Mouse (Mus musculus): Measurements from ENCODE around the gene Mien1. TPM values are rescaled to one million over a fixed set of nuclear protein-coding genes. Genes with fewer than 3 reads are reported as not detected.

Mien1 gene
- polyA plus RNA-seq, 1 experiment from 2014 or later = 76.0 TPM

DNA sequence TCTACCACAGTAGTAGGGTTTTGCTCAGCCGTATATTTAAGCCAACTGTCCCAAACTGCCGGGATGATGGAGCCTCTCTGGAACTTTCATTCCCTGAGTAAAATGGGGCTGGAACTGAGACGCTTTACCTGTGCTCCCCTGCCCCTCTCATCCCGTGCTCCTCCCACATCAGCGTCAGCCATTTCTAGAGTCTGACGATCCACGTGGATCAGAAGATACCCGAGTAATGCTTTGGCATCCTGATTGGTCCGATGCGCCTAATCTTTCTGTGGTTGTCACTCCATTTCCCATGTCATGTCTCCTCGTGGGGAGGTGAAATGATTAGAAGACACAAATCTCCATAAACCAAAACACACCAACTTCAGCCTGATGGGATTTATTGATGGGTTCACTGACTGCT, 36.2 kb upstream of the Mien1 start:
- H3K9ac ChIP-seq = no peak overlapping the region
- ATAC-seq (ENCODE audit: low FRiP score, low read depth) = no peak
- H3K4me2 ChIP-seq (replicated peaks) = no peak overlapping the region
- WGBS = 88% methylated on average over 11 of the region's 11 CpGs
- no peaks in the 10 kb centered on the region for H3K36me3 ChIP-seq
- H3K4me1 ChIP-seq = peaks cover 4% of the 10 kb centered on the region; the same call in 1 of the 2 replicates
- H3K27ac ChIP-seq = no peak overlapping the region
- H3K9me3 ChIP-seq = no peaks in the 10 kb centered on the region
- H3K27me3 ChIP-seq = peaks cover 3% of the 10 kb centered on the region; the same call in 1 of the 2 replicates
- no peak overlapping the region for H3K4me3 ChIP-seq

DNA sequence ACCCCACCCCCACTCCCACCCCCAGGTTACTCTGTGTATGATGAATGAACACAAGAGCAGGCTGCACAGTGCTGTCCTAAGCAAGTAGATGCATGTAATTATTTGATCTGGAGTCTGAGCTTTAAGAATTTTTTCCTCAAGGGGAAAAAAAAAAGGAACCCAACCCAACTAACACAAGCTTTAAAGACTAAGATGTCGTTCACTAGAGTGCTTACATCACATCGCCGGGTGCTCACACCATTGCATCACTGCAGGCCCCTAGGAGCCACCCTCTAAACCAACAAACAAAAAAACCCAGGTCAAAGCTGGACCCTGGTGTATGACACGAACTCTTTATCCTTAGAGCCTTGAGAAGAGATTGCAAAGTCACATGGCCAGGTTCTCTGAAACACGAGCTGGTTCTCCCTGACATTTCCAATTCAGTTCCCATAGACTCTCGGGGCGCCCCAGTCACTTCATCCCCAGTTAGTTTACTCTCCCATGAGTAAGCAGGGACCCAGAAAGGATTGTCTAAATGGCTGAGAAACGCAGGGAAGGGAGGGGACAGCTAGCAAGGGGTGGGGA, 35.2 kb upstream of the Mien1 start:
- Histone ChIP-seq H3K36me3 (no peaks in the 10 kb centered on the region), H3K9ac (no peak overlapping the region), H3K27ac (no peak overlapping the region), H3K4me3 (no peak overlapping the region), H3K4me2 (replicated peaks) (no peak overlapping the region), H3K4me1 (no peaks in the 10 kb centered on the region), H3K27me3 (peaks cover 3% of the 10 kb centered on the region; the same call in 1 of the 2 replicates), H3K9me3 (no peaks in the 10 kb centered on the region)
- no peak for ATAC-seq (ENCODE audit: low FRiP score, low read depth)
- 59% methylated on average over 8 of the region's 8 CpGs for WGBS

DNA sequence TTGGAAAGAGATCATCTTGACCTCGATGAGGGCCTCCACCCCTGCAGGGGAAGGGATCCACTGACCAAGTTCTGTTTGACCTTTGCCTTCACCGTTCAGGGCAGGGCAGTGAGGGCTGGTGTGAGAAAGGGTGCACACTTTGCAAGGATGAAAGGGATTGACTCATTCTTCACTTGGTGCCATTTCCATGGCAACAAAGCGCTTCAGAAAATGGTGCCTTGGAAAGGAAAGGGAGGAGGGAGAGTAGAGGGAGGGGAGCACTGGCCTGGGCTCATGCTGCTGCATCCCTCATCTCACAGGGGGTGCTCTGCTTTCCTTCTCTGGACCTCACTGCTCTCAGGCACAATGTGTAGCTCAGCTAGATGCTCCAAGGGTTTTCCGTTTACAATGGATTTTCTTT, 33.9 kb upstream of the Mien1 start:
- no peaks in the 10 kb centered on the region for H3K4me1 ChIP-seq
- no peaks in the 10 kb centered on the region for H3K9me3 ChIP-seq
- H3K9ac ChIP-seq = no peak overlapping the region
- H3K4me2 ChIP-seq (replicated peaks) = no peak overlapping the region
- H3K36me3 ChIP-seq = no peaks in the 10 kb centered on the region
- H3K27me3 ChIP-seq = peaks cover 6% of the 10 kb centered on the region; the same call in 1 of the 2 replicates
- 56% methylated on average over 4 of the region's 4 CpGs for WGBS
- ATAC-seq (ENCODE audit: low FRiP score, low read depth) = no peak
- no peak overlapping the region for H3K4me3 ChIP-seq
- no peak overlapping the region for H3K27ac ChIP-seq

DNA sequence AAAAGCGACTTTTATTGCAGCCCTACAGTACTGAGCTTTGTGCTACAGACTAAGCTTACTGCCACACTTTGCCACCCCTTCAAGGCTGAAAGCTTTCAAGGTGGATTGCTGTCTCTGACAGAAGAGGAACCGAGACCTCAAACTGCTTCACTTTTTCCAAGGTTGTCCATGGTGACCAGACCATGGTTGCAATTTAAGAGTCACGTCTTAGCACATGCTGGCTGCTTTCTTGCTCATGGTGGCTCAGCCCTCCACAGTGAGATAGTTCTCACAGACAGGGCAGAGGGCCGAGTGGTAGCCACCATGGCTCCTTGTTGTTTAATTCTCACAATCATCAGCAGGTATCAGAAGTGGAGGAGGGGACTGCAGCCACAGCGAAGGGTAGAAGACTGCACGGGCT, 32.0 kb upstream of the Mien1 start:
- no peak for ATAC-seq (ENCODE audit: low FRiP score, low read depth)
- no peak overlapping the region for H3K4me3 ChIP-seq
- peaks cover 6% of the 10 kb centered on the region; the same call in 1 of the 2 replicates for H3K27me3 ChIP-seq
- no peak overlapping the region for H3K9ac ChIP-seq
- H3K27ac ChIP-seq = no peak overlapping the region
- WGBS = 73% methylated on average over 6 of the region's 6 CpGs
- H3K4me2 ChIP-seq (replicated peaks) = no peak overlapping the region
- H3K36me3 ChIP-seq = no peaks in the 10 kb centered on the region
- H3K9me3 ChIP-seq = no peaks in the 10 kb centered on the region
- H3K4me1 ChIP-seq = no peaks in the 10 kb centered on the region

GRCm38 (mm10) chr11:98469761-98470714, 31.2 kb upstream of the Mien1 start:
- Histone ChIP-seq H3K27me3 (peaks cover 8% of the 10 kb centered on the region; the same call in 1 of the 2 replicates), H3K36me3 (no peaks in the 10 kb centered on the region), H3K4me1 (no peaks in the 10 kb centered on the region), H3K9me3 (no peaks in the 10 kb centered on the region), H3K27ac (no peak overlapping the region), H3K9ac (no peak overlapping the region), H3K4me3 (no peak overlapping the region), H3K4me2 (replicated peaks) (no peak overlapping the region)
- WGBS = 68% methylated on average over 22 of the region's 22 CpGs
- no peak for ATAC-seq (ENCODE audit: low FRiP score, low read depth)

DNA sequence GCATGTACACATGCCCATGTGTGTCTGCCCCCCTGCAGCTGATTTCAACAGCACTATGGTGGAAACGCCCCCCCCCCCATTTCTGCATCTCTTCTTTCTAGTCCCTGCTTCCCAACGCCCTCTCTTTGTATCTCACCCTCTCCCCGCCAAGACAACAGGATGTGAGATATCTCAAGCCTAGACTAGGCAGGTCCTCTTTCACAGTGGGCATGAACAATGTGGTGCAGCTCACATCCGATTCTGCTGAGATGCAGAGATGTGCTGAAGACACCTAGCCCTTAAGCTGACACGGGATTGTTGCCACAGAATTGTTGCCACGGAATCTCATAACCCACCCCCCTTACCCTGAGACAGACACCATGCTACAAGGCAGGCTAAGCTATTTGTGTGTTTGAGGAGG, 25.7 kb upstream of the Mien1 start:
- no peak for ATAC-seq (ENCODE audit: low FRiP score, low read depth)
- Histone ChIP-seq H3K27me3 (peaks cover 32% of the 10 kb centered on the region), H3K9ac (no peak overlapping the region), H3K4me2 (replicated peaks) (no peak overlapping the region), H3K4me3 (no peak overlapping the region), H3K27ac (no peak overlapping the region), H3K4me1 (no peaks in the 10 kb centered on the region), H3K36me3 (no peaks in the 10 kb centered on the region), H3K9me3 (no peaks in the 10 kb centered on the region)
- 76% methylated on average over 6 of the region's 6 CpGs for WGBS

DNA sequence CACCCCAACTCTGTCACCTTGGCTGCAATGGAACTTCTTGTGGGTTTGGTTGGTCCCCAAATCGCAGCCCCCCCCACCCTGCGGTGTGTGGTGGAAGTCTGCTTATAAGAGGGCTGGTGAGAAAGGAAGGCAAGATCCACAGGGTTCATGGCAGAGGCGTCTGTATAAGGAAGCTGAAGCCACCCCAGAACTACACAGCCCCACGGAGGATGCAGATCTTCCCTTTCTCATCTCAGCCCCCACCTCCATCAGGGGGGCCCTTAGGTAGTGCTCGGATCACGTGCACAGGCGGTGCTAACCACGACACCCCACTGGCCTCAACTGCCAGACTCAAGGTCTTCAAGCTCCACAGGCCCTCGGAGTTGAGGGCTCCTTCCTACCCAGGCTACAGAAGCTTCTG, 25.1 kb upstream of the Mien1 start:
- H3K27me3 ChIP-seq = peaks cover 38% of the 10 kb centered on the region
- H3K4me2 ChIP-seq (replicated peaks) = no peak overlapping the region
- no peaks in the 10 kb centered on the region for H3K9me3 ChIP-seq
- no peak overlapping the region for H3K9ac ChIP-seq
- 80% methylated on average over 9 of the region's 9 CpGs for WGBS
- no peak overlapping the region for H3K4me3 ChIP-seq
- peaks cover 4% of the 10 kb centered on the region for H3K4me1 ChIP-seq
- H3K27ac ChIP-seq = no peak overlapping the region
- no peak for ATAC-seq (ENCODE audit: low FRiP score, low read depth)
- H3K36me3 ChIP-seq = no peaks in the 10 kb centered on the region

GRCm38 (mm10) chr11:98462255-98462654, 23.5 kb upstream of the Mien1 start:
- Histone ChIP-seq H3K4me2 (replicated peaks) (no peak overlapping the region), H3K27ac (no peak overlapping the region), H3K4me3 (no peak overlapping the region), H3K27me3 (peaks cover 45% of the 10 kb centered on the region), H3K9me3 (no peaks in the 10 kb centered on the region), H3K36me3 (no peaks in the 10 kb centered on the region), H3K9ac (no peak overlapping the region), H3K4me1 (peaks cover 14% of the 10 kb centered on the region)
- no peak for ATAC-seq (ENCODE audit: low FRiP score, low read depth)
- 86% methylated on average over 6 of the region's 6 CpGs for WGBS

- Histone ChIP-seq H3K4me2 (replicated peaks) (no peak overlapping the region), H3K9me3 (no peaks in the 10 kb centered on the region), H3K27ac (no peak overlapping the region), H3K4me3 (no peak overlapping the region), H3K9ac (no peak overlapping the region), H3K27me3 (peaks cover 45% of the 10 kb centered on the region), H3K4me1 (peaks cover 18% of the 10 kb centered on the region), H3K36me3 (no peaks in the 10 kb centered on the region)
- no peak for ATAC-seq (ENCODE audit: low FRiP score, low read depth)
- WGBS = 41% methylated on average over 6 of the region's 6 CpGs
Measured at GRCm38 (mm10) chr11:98461109-98461720, 22.4 kb upstream of the Mien1 start.

DNA sequence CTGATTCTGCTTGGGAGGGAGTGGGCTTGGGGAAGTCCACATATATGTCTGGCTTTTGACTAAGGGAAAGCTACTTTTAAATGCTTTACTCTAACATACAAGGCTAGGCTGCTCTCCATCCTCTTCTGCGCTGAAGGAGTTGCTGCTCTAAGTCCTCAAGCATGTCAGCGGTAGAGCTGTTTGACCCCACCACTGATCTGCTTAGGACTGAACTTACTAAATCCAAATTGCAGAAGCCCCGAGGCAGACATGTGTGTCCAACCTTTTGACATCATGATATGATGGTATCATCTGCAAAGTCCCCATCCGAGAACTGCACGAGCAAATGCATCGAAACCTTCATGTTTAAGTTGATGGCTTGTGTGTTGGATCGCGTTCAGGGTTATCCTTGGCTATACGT, 21.1 kb upstream of the Mien1 start:
- peaks cover 42% of the 10 kb centered on the region for H3K27me3 ChIP-seq
- WGBS = 84% methylated on average over 9 of the region's 9 CpGs
- ATAC-seq (ENCODE audit: low FRiP score, low read depth) = no peak
- H3K4me3 ChIP-seq = no peak overlapping the region
- no peaks in the 10 kb centered on the region for H3K36me3 ChIP-seq
- H3K9me3 ChIP-seq = no peaks in the 10 kb centered on the region
- H3K27ac ChIP-seq = no peak overlapping the region
- H3K9ac ChIP-seq = no peak overlapping the region
- no peak overlapping the region for H3K4me2 ChIP-seq (replicated peaks)
- H3K4me1 ChIP-seq = peaks cover 18% of the 10 kb centered on the region

DNA sequence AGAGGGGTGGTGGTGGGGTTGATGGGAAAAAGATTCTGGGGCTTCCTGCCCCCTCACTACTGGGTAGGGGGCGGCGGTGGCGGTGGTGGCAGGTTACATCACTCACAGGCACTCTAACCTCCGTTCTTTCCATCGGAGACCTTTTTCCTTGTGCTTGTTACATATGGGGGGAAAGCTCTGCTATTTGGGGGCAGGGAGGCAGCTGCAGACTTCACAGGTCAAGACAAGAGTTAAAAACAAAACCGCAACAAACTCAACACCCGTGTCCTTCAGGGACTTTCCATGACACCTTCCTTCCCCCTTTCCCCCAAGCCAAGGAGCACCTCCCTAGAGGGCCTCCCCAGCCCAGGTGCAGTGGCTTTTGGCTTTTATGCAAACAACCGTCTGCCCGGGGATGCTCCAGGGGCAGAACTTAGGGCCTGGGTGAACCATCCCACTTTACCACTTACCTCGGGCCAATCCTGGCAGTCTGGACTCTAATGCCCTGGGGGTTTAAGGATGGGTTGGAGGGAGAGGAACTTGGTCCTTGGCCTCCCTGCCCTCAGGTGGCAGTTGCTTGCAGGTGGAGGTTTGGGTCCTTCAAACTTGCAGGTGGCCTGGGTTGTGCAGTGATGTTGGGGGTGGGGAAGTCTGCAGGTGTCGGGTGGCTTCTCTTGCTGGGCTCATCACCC, 20.4 kb upstream of the Mien1 start:
- Histone ChIP-seq H3K36me3 (no peaks in the 10 kb centered on the region), H3K27ac (no peak overlapping the region), H3K4me3 (peak overlapping the region; percentile 66; the same call in 1 of the 2 replicates), H3K9me3 (no peaks in the 10 kb centered on the region), H3K27me3 (peaks cover 42% of the 10 kb centered on the region), H3K9ac (no peak overlapping the region), H3K4me1 (peaks cover 18% of the 10 kb centered on the region), H3K4me2 (replicated peaks) (peak overlapping the region; percentile 80; the same call in 1 of the 2 replicates)
- 4% methylated on average over 11 of the region's 11 CpGs for WGBS
- no peak for ATAC-seq (ENCODE audit: low FRiP score, low read depth)
